Mouse (Mus musculus) thymus, adult 2 months (tissue): ENCODE results near the gene Tnxb.

ENCODE experiments used
- CTCF ChIP-seq: fragments of 200-500 bp; IDR thresholded peaks from 2 replicates; pipeline ENCODE4 v1.5.1; 2012; ENCODE audit warnings: mild to moderate bottlenecking, control low read depth, low read length, moderate library complexity, borderline replicate concordance; ENCODE audit not compliant: control insufficient read depth, poor library complexity, insufficient read depth; ENCODE audit errors: extremely low read depth
- POLR2A ChIP-seq: fragments of 200-500 bp; IDR thresholded peaks from 2 replicates; pipeline ENCODE4 v1.6.1; 2012; ENCODE audit warnings: mild to moderate bottlenecking, low read length, control low read depth, moderate library complexity; ENCODE audit not compliant: control insufficient read depth, poor library complexity, insufficient read depth; ENCODE audit errors: extremely low read depth

DNA sequence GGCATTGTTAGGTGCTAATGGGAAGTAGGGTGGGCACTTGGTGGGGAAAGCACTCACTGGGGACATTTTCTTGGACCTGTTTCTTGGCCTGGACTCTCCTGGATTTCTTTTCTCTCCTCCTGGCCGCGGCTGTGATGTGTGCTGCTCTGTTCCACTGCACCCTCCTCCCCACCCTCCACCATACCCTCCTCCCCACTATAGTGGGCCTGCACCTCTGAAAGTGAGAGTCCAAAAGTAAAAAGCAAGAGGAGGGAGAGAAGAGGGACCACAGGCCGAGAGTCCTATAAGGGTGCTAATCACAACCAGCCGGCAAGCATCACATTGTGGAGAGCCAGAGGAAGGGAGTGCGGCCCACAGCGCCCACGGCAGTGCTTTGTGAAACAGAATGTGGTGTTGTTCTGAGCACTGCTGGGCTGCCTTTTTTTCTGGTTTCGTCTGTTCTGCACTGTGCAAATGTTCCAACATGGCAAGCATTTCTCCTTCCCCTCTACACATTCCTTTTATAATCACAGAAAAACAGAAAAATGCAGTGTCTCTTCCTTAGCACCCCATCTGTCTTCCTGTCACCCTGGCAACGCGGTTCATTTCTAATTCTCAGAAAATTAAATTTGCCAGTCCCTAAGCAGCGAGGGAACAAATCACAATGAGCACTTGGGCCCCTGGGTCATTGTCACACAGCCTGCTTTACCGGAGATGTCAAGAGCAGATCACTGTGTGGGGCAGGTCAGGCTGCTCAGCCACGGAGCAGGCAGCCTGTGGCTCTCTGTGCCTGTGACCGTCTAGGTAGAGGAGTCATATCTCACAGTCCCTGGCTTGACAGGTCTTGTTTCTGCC lies 29.5 kb downstream of the Tnxb start:
- TF ChIP-seq CTCF (no peak), POLR2A (no peak)
